ENCODE assay signal across 13 mouse cellular contexts in genomic region chr4:141420192-141420829, GRCm38 (mm10). TPM values are rescaled to one million over a fixed set of nuclear protein-coding genes. Genes with fewer than 3 reads are reported as not detected.
A peak's percentile ranks its signal among the peaks of the same experiment; 100 is the strongest.
DNase-seq lines count a peak whose midpoint lies in the region; ATAC-seq and TF ChIP-seq lines count a peak whose summit lies in the region.
"Had no signal": no experiment of that assay in that cellular context is flagged by ENCODE, and none has a peak within 500 bp of the region (broad histone marks: within the 10 kb centered on the region; RNA-seq: fewer than 3 reads in every experiment).

TSS of gene Hspb7 (plus strand) at chr4:141420779.

- 0 out of 2 replicates have a peak within 1 kb of the TSS, but pooled peaks have one; percentile 8 for H3K9ac ChIP-seq in midbrain, postnatal 0 days (replicated peaks; ENCODE audit: low read length, poor library complexity, severe bottlenecking)
- no peak within 1 kb of the TSS for H3K9ac ChIP-seq in midbrain, embryonic 11.5 days (ENCODE audit: low read length)
- H3K9ac ChIP-seq in stomach, embryonic 14.5 days (replicated peaks; ENCODE audit: low read depth, low read length): 0 out of 2 replicates have a peak within 1 kb of the TSS, but pooled peaks have one; percentile 3
- H3K9ac ChIP-seq: embryonic facial prominence, embryonic 15.5 days; liver, embryonic 12.5 days had no signal

- no peaks in the 10 kb centered on the region for H3K4me1 ChIP-seq in midbrain, postnatal 0 days (ENCODE audit: insufficient read depth, low read length)
- no peaks in the 10 kb centered on the region for H3K4me1 ChIP-seq in midbrain, embryonic 11.5 days (ENCODE audit: control insufficient read depth, insufficient read depth, low read length)
- H3K4me1 ChIP-seq in stomach, embryonic 14.5 days (ENCODE audit: control insufficient read depth, insufficient read depth, low read length): peaks cover 19% of the 10 kb centered on the region

- intact Hi-C loops in heart, postnatal 25 days (cut with DNase I): no loop called here
- intact Hi-C loops in left cerebral cortex, postnatal 14 days (cut with DNase I): no loop called here

- no peak within 1 kb of the TSS for H3K4me3 ChIP-seq in midbrain, postnatal 0 days (ENCODE audit: low read depth, low read length)
- H3K4me3 ChIP-seq in midbrain, embryonic 11.5 days (ENCODE audit: low read depth, low read length): no peak within 1 kb of the TSS
- H3K4me3 ChIP-seq in stomach, embryonic 14.5 days (ENCODE audit: low read depth, low read length): no peak within 1 kb of the TSS
- H3K4me3 ChIP-seq: embryonic facial prominence, embryonic 15.5 days; liver, embryonic 12.5 days had no signal

- H3K36me3 ChIP-seq in midbrain, postnatal 0 days (ENCODE audit: insufficient read depth, low read length): no peaks in the 10 kb centered on the region
- H3K36me3 ChIP-seq in midbrain, embryonic 11.5 days (ENCODE audit: control insufficient read depth, insufficient read depth, low read length): no peaks in the 10 kb centered on the region
- no peaks in the 10 kb centered on the region for H3K36me3 ChIP-seq in stomach, embryonic 14.5 days (ENCODE audit: control insufficient read depth, insufficient read depth, low read length)
- H3K36me3 ChIP-seq: embryonic facial prominence, embryonic 15.5 days; liver, embryonic 12.5 days had no signal

- H3K4me2 ChIP-seq in midbrain, postnatal 0 days (ENCODE audit: low read depth, low read length, poor library complexity, severe bottlenecking): no peak within 1 kb of the TSS
- no peak within 1 kb of the TSS for H3K4me2 ChIP-seq in midbrain, embryonic 11.5 days
- H3K4me2 ChIP-seq in stomach, embryonic 14.5 days (replicated peaks; ENCODE audit: low read depth, low read length): no peak within 1 kb of the TSS
- H3K4me2 ChIP-seq: embryonic facial prominence, embryonic 15.5 days; liver, embryonic 12.5 days had no signal

- no peaks in the 10 kb centered on the region for H3K27me3 ChIP-seq in midbrain, postnatal 0 days (ENCODE audit: insufficient read depth, low read length)
- H3K27me3 ChIP-seq in midbrain, embryonic 11.5 days (ENCODE audit: control insufficient read depth, insufficient read depth, low read length): peaks cover 3% of the 10 kb centered on the region
- H3K27me3 ChIP-seq in stomach, embryonic 14.5 days (ENCODE audit: control insufficient read depth, insufficient read depth, low read length): no peaks in the 10 kb centered on the region

- H3K9me3 ChIP-seq in midbrain, postnatal 0 days (ENCODE audit: low read length): no peaks in the 10 kb centered on the region
- H3K9me3 ChIP-seq in midbrain, embryonic 11.5 days (ENCODE audit: control insufficient read depth, low read length): no peaks in the 10 kb centered on the region
- H3K9me3 ChIP-seq in stomach, embryonic 14.5 days (ENCODE audit: control insufficient read depth, low read depth, low read length): no peaks in the 10 kb centered on the region
- H3K9me3 ChIP-seq: embryonic facial prominence, embryonic 15.5 days; liver, embryonic 12.5 days had no signal

- DNase-seq in midbrain, postnatal 0 days (ENCODE audit: low spot score): no peak
- no peak for DNase-seq in midbrain, embryonic 11.5 days (ENCODE audit: low spot score, missing footprints)
- no peak for DNase-seq in gonadal fat pad, adult 2 months (ENCODE audit: low read depth)
- DNase-seq in heart, postnatal 25 days (ENCODE audit: low spot score): no peak
- no peak for DNase-seq in cerebellum, adult 9-10 months
- no peak for DNase-seq in embryo, embryonic 9.5 days (ENCODE audit: extremely low spot score)
- no peak for DNase-seq in left cerebral cortex, postnatal 14 days (ENCODE audit: low spot score in 2 of 2)

- WGBS in midbrain, postnatal 0 days: 61% methylated on average over 9 of the region's 9 CpGs
- 69% methylated on average over 9 of the region's 9 CpGs for WGBS in midbrain, embryonic 11.5 days
- 52% methylated on average over 9 of the region's 9 CpGs for WGBS in stomach, embryonic 14.5 days

- H3K27ac ChIP-seq in midbrain, postnatal 0 days (ENCODE audit: low read depth, low read length): no peak within 1 kb of the TSS
- H3K27ac ChIP-seq in midbrain, embryonic 11.5 days (ENCODE audit: low read depth, low read length): no peak within 1 kb of the TSS
- peak within 1 kb of the TSS; percentile 56 for H3K27ac ChIP-seq in stomach, embryonic 14.5 days (ENCODE audit: low read length)
- H3K27ac ChIP-seq: embryonic facial prominence, embryonic 15.5 days; liver, embryonic 12.5 days had no signal

- ATAC-seq in midbrain, postnatal 0 days (ENCODE audit: low FRiP score): no peak
- no peak for ATAC-seq in midbrain, embryonic 11.5 days (ENCODE audit: low FRiP score)
- no peak for ATAC-seq in stomach, embryonic 14.5 days (ENCODE audit: insufficient number of reproducible peaks, insufficient read depth, low FRiP score, low read depth)
- ATAC-seq: midbrain, embryonic 16.5 days had no signal

- TF ChIP-seq CTCF in midbrain, postnatal 0 days (IDR thresholded peaks at IDR 0.05): no peak

RNA-seq across cellular contexts. Expression of gene Hspb7, which starts in this region (rescaled TPM):
- 0.05 TPM in 1 of 2 replicates, not detected in the other for total RNA-seq in midbrain, postnatal 0 days (2014; rRNA removed)
- polyA plus RNA-seq in midbrain, postnatal 0 days (2015; fragmentation: Nextera tagmentation; extraction: Ambion mirVana): 0.10 and 0.12 TPM in 2 replicates
- polyA plus RNA-seq in midbrain, embryonic 11.5 days (2014; fragmentation: Nextera tagmentation; extraction: Ambion mirVana): not detected in 2 replicates
- 9.6 and 14.1 TPM in 2 replicates for polyA plus RNA-seq in gonadal fat pad, adult 2 months (2012; rRNA removed)
- total RNA-seq in heart, postnatal 25 days (2021): 1,000 to 10,000 TPM; 1,043 to 1,140 TPM
- polyA plus RNA-seq in stomach, embryonic 14.5 days (2014; fragmentation: Nextera tagmentation; extraction: Ambion mirVana): 4.2 and 4.7 TPM in 2 replicates
- under 1 TPM; 0.47 to 0.90 TPM for total RNA-seq in left cerebral cortex, postnatal 14 days (2021)
- total RNA-seq: ES-E14; layer of hippocampus, adult 18-20 months had no signal
- polyA plus RNA-seq: midbrain, embryonic 16.5 days had no signal

Comparison
In these comparisons a context has a peak if more than half of its experiments do, and no peak if none do; other contexts are left out.
1. RNA of gene Hspb7 (total RNA-seq): 1,043 to 1,140 TPM in heart, postnatal 25 days; 0.47 to 0.90 TPM in left cerebral cortex, postnatal 14 days and 0.05 TPM in midbrain, postnatal 0 days; every median in the first group is over 100 times any median in the second.